Mouse (Mus musculus): ENCODE data around the gene Rb1. TPM values are rescaled to one million over a fixed set of nuclear protein-coding genes. Genes with fewer than 3 reads are reported as not detected.

The Rb1 gene
- polyA plus RNA-seq, 2 experiments: 15.6 to 29.6 TPM

GRCm38 (mm10) chr14:73217062-73217461, 108.6 kb downstream of the Rb1 start:
- H3K27me3 ChIP-seq (ENCODE audit: control insufficient read depth, insufficient read depth, low read length): no peaks in the 10 kb centered on the region
- DNase-seq (ENCODE audit: low spot score) (no peak), ATAC-seq (ENCODE audit: low FRiP score, low read depth) (no peak)
- no peak overlapping the region for H3K4me2 ChIP-seq (replicated peaks; ENCODE audit: low read depth, low read length, severe bottlenecking)
- no peaks in the 10 kb centered on the region for H3K4me1 ChIP-seq (ENCODE audit: control insufficient read depth, insufficient read depth, low read length)
- no peak overlapping the region for H3K27ac ChIP-seq (replicated peaks; ENCODE audit: low read depth, low read length)
- no peak overlapping the region for H3K4me3 ChIP-seq (replicated peaks; ENCODE audit: low read length)
- H3K9me3 ChIP-seq (ENCODE audit: control insufficient read depth, low read length): no peaks in the 10 kb centered on the region
- H3K9ac ChIP-seq (ENCODE audit: low read depth, low read length, severe bottlenecking): no peak overlapping the region
- no peaks in the 10 kb centered on the region for H3K36me3 ChIP-seq (ENCODE audit: control insufficient read depth, insufficient read depth, low read length)
- TF ChIP-seq POLR2A (IDR thresholded peaks at IDR 0.05; ENCODE audit: borderline replicate concordance, extremely low read depth, insufficient read depth, insufficient read length): no peak
- 100% methylated on average over 1 of the region's 1 CpGs for WGBS

- Histone ChIP-seq H3K27me3 (ENCODE audit: control insufficient read depth, insufficient read depth, low read length) (no peaks in the 10 kb centered on the region), H3K9me3 (ENCODE audit: control insufficient read depth, low read length) (no peaks in the 10 kb centered on the region), H3K27ac (replicated peaks; ENCODE audit: low read depth, low read length) (no peak overlapping the region), H3K4me3 (replicated peaks; ENCODE audit: low read length) (no peak overlapping the region), H3K36me3 (ENCODE audit: control insufficient read depth, insufficient read depth, low read length) (no peaks in the 10 kb centered on the region), H3K4me2 (replicated peaks; ENCODE audit: low read depth, low read length, severe bottlenecking) (no peak overlapping the region), H3K9ac (ENCODE audit: low read depth, low read length, severe bottlenecking) (no peak overlapping the region), H3K4me1 (ENCODE audit: control insufficient read depth, insufficient read depth, low read length) (no peaks in the 10 kb centered on the region)
- DNase-seq (ENCODE audit: low spot score) (no peak), ATAC-seq (ENCODE audit: low FRiP score, low read depth) (no peak)
- 87% methylated on average over 5 of the region's 5 CpGs for WGBS
- TF ChIP-seq POLR2A (IDR thresholded peaks at IDR 0.05; ENCODE audit: borderline replicate concordance, extremely low read depth, insufficient read depth, insufficient read length): no peak
Measured at GRCm38 (mm10) chr14:73211477-73211876, 114.1 kb downstream of the Rb1 start.

- H3K27ac ChIP-seq (replicated peaks; ENCODE audit: low read depth, low read length): no peak overlapping the region
- WGBS: 91% methylated on average over 8 of the region's 8 CpGs
- no peaks in the 10 kb centered on the region for H3K9me3 ChIP-seq (ENCODE audit: control insufficient read depth, low read length)
- ATAC-seq (ENCODE audit: low FRiP score, low read depth) (no peak), DNase-seq (ENCODE audit: low spot score) (no peak)
- H3K9ac ChIP-seq (ENCODE audit: low read depth, low read length, severe bottlenecking): no peak overlapping the region
- no peak overlapping the region for H3K4me3 ChIP-seq (replicated peaks; ENCODE audit: low read length)
- no peaks in the 10 kb centered on the region for H3K4me1 ChIP-seq (ENCODE audit: control insufficient read depth, insufficient read depth, low read length)
- TF ChIP-seq POLR2A (IDR thresholded peaks at IDR 0.05; ENCODE audit: borderline replicate concordance, extremely low read depth, insufficient read depth, insufficient read length): no peak
- no peak overlapping the region for H3K4me2 ChIP-seq (replicated peaks; ENCODE audit: low read depth, low read length, severe bottlenecking)
- no peaks in the 10 kb centered on the region for H3K27me3 ChIP-seq (ENCODE audit: control insufficient read depth, insufficient read depth, low read length)
- H3K36me3 ChIP-seq (ENCODE audit: control insufficient read depth, insufficient read depth, low read length): peaks cover 3% of the 10 kb centered on the region; the same call in 1 of the 2 replicates
Measured at GRCm38 (mm10) chr14:73210196-73210595, 115.4 kb downstream of the Rb1 start.

GRCm38 (mm10) chr14:73209262-73209661, 116.4 kb downstream of the Rb1 start:
- Histone ChIP-seq H3K4me2 (replicated peaks; ENCODE audit: low read depth, low read length, severe bottlenecking) (no peak overlapping the region), H3K27me3 (ENCODE audit: control insufficient read depth, insufficient read depth, low read length) (no peaks in the 10 kb centered on the region)
- no peak for TF ChIP-seq POLR2A (IDR thresholded peaks at IDR 0.05; ENCODE audit: borderline replicate concordance, extremely low read depth, insufficient read depth, insufficient read length)

GRCm38 (mm10) chr14:73204016-73204415, 121.6 kb downstream of the Rb1 start:
- no peak for TF ChIP-seq POLR2A (IDR thresholded peaks at IDR 0.05; ENCODE audit: borderline replicate concordance, extremely low read depth, insufficient read depth, insufficient read length)
- no peak overlapping the region for H3K27ac ChIP-seq (replicated peaks; ENCODE audit: low read depth, low read length)
- H3K4me1 ChIP-seq (ENCODE audit: control insufficient read depth, insufficient read depth, low read length): no peaks in the 10 kb centered on the region
- ATAC-seq (ENCODE audit: low FRiP score, low read depth): no peak
- H3K4me2 ChIP-seq (replicated peaks; ENCODE audit: low read depth, low read length, severe bottlenecking): no peak overlapping the region
- no peaks in the 10 kb centered on the region for H3K9me3 ChIP-seq (ENCODE audit: control insufficient read depth, low read length)
- DNase-seq (ENCODE audit: low spot score): no peak
- no peak overlapping the region for H3K4me3 ChIP-seq (replicated peaks; ENCODE audit: low read length)
- no peaks in the 10 kb centered on the region for H3K27me3 ChIP-seq (ENCODE audit: control insufficient read depth, insufficient read depth, low read length)
- peaks cover 8% of the 10 kb centered on the region; the same call in 1 of the 2 replicates for H3K36me3 ChIP-seq (ENCODE audit: control insufficient read depth, insufficient read depth, low read length)
- no peak overlapping the region for H3K9ac ChIP-seq (ENCODE audit: low read depth, low read length, severe bottlenecking)
- WGBS: 63% methylated on average over 3 of the region's 3 CpGs

More at GRCm38 (mm10) chr14:73209262-73209661, 116.4 kb downstream of the Rb1 start:
- H3K9ac ChIP-seq (ENCODE audit: low read depth, low read length, severe bottlenecking): no peak overlapping the region
- no peaks in the 10 kb centered on the region for H3K4me1 ChIP-seq (ENCODE audit: control insufficient read depth, insufficient read depth, low read length)
- no peak overlapping the region for H3K4me3 ChIP-seq (replicated peaks; ENCODE audit: low read length)
- no peaks in the 10 kb centered on the region for H3K9me3 ChIP-seq (ENCODE audit: control insufficient read depth, low read length)
- no peak for DNase-seq (ENCODE audit: low spot score)
- H3K36me3 ChIP-seq (ENCODE audit: control insufficient read depth, insufficient read depth, low read length): peaks cover 5% of the 10 kb centered on the region; the same call in 1 of the 2 replicates
- no peak for ATAC-seq (ENCODE audit: low FRiP score, low read depth)
- H3K27ac ChIP-seq (replicated peaks; ENCODE audit: low read depth, low read length): no peak overlapping the region

GRCm38 (mm10) chr14:73201447-73201846, 124.2 kb downstream of the Rb1 start:
- no peak overlapping the region for H3K27ac ChIP-seq (replicated peaks; ENCODE audit: low read depth, low read length)
- ATAC-seq (ENCODE audit: low FRiP score, low read depth): no peak

More at GRCm38 (mm10) chr14:73201447-73201846, 124.2 kb downstream of the Rb1 start:
- no peak for TF ChIP-seq POLR2A (IDR thresholded peaks at IDR 0.05; ENCODE audit: borderline replicate concordance, extremely low read depth, insufficient read depth, insufficient read length)
- H3K4me2 ChIP-seq (replicated peaks; ENCODE audit: low read depth, low read length, severe bottlenecking): no peak overlapping the region
- no peaks in the 10 kb centered on the region for H3K27me3 ChIP-seq (ENCODE audit: control insufficient read depth, insufficient read depth, low read length)
- H3K9me3 ChIP-seq (ENCODE audit: control insufficient read depth, low read length): no peaks in the 10 kb centered on the region
- peaks cover 19% of the 10 kb centered on the region for H3K36me3 ChIP-seq (ENCODE audit: control insufficient read depth, insufficient read depth, low read length)
- H3K4me1 ChIP-seq (ENCODE audit: control insufficient read depth, insufficient read depth, low read length): 0 out of 2 replicates have a peak, but pooled peaks cover 3% of the 10 kb centered on the region
- H3K9ac ChIP-seq (ENCODE audit: low read depth, low read length, severe bottlenecking): no peak overlapping the region
- H3K4me3 ChIP-seq (replicated peaks; ENCODE audit: low read length): no peak overlapping the region
- no peak for DNase-seq (ENCODE audit: low spot score)
- 77% methylated on average over 3 of the region's 3 CpGs for WGBS

All from limb, embryonic 14.5 days (tissue).